Mouse (Mus musculus): ENCODE measurements around the gene Tmem30c.

DNA sequence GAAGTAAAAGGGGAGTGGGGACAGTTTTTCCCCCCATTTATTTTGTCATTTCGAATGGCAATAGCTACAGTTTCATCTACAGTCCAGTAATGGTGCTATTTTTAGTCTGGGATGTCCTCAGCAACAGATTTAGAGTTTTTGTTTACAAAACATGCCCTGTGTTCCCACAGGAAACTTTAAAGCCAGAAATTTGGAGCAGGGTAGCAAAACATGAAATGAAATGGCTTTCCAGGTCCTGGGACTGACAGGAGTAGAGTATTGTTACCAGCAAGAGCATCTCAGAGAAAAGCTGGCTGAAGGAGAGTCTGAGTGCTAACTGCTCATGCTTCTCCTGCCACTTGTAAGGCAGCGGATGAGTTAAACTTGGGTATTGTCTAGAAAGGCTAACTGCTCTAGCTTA lies 37.4 kb upstream of the Tmem30c start:
- TF ChIP-seq CTCF (IDR thresholded peaks at IDR 0.05; ENCODE audit: borderline replicate concordance, insufficient read depth, low read depth, low read length) (no peak), POLR2A (IDR thresholded peaks at IDR 0.05; ENCODE audit: borderline replicate concordance, insufficient read depth, low read length) (no peak)

All from cerebellum, adult 2 months (tissue).